Mouse (Mus musculus) forebrain, embryonic 12.5 days (tissue): Measurements from ENCODE around the gene Dchs1. TPM values are rescaled to one million over a fixed set of nuclear protein-coding genes. Genes with fewer than 3 reads are reported as not detected.

Source experiments
- ATAC-seq: fragments of 200-750 bp; cut with Nextera tagmentation; 2 replicates; pipeline ENCODE4 v1.8.0; 2017; ENCODE audit warnings: moderate TSS enrichment; ENCODE audit not compliant: low FRiP score
- H3K27ac ChIP-seq: fragments of 300-500 bp; sonication (generic); 2 replicates; pipeline ENCODE4 v1.5.1; 2016; ENCODE audit warnings: mild to moderate bottlenecking
- H3K27me3 ChIP-seq: fragments of 300-500 bp; sonication (generic); 2 replicates; pipeline ENCODE4 v1.6.1; 2016; ENCODE audit warnings: mild to moderate bottlenecking
- H3K36me3 ChIP-seq: fragments of 300-500 bp; sonication (generic); replicated peaks from 2 replicates; pipeline ENCODE4 v1.6.1; 2016; ENCODE audit warnings: mild to moderate bottlenecking
- H3K4me1 ChIP-seq: fragments of 300-500 bp; sonication (generic); 2 replicates; pipeline ENCODE4 v1.6.1; 2016
- H3K4me2 ChIP-seq: fragments of 300-500 bp; sonication (generic); 2 replicates; pipeline ENCODE4 v1.6.1; 2016; ENCODE audit warnings: mild to moderate bottlenecking, moderate library complexity
- H3K4me3 ChIP-seq: fragments of 300-500 bp; sonication (generic); replicated peaks from 2 replicates; pipeline ENCODE4 v1.5.1; 2016; ENCODE audit warnings: mild to moderate bottlenecking
- H3K9ac ChIP-seq: fragments of 300-500 bp; sonication (generic); 2 replicates; pipeline ENCODE4 v1.6.1; 2016; ENCODE audit warnings: mild to moderate bottlenecking
- H3K9me3 ChIP-seq: fragments of 300-500 bp; sonication (generic); 2 replicates; pipeline ENCODE4 v1.6.1; 2016
- WGBS: fragments of 180-500 bp; shearing (Covaris S2); methylation state at CpG from one replicate; pipeline ENCODE4 v1.1.7; 2016; 5-methylcytosine and 5-hydroxymethylcytosine counted together
- polyA plus RNA-seq: library from polyadenylated mRNA; unstranded; fragments of >200 nt; fragmentation: Nextera tagmentation; extraction: Ambion mirVana; gene quantifications from 2 replicates; pipeline ENCODE4 v1.2.1, GENCODE M21; 2016

The Dchs1 gene
- polyA plus RNA-seq, 1 experiment from 2014 or later: 22.9 TPM

DNA sequence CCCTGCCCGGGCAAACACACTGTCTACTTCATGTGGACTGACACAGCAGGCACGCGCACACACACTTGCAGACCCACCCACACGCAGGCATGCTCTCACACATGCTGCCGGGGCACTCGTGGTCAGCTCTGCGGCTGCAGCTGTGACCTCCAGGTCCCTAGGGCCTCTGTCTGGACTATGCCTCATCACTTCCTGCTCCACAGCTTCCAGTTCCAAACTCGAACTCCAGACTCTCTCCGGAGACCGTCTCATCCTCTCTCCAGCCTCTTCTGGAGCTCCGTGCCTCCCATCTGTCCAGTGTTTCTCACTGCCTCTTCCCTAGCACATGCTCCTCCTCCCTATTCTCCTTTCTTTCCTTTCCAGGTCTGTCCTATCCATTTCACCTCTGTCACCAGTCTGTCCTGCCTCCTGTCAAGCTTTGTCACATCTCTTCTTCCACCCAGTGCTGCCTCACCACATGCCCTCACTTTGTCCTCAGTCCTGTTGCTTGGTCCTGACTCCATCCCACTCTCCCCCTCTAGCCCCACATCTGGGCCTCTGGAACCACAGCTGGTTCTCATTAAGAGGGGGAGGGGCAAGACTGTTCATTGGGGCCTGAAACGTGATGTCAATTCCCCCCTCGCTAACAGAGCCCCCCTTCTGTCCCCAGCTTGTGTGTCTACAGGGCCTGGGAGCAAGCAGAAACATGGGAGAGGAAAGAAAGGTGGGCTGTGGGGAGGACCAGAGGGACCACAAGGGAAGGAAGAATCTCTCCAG lies 9.5 kb downstream of the Dchs1 start:
- no peaks in the 10 kb centered on the region for H3K9me3 ChIP-seq
- peaks cover 46% of the 10 kb centered on the region for H3K4me1 ChIP-seq
- H3K9ac ChIP-seq: 0 out of 2 replicates have a peak overlapping the region, but pooled peaks have one; percentile 9
- H3K27ac ChIP-seq: peak overlapping the region; percentile 51
- H3K27me3 ChIP-seq: no peaks in the 10 kb centered on the region
- H3K4me2 ChIP-seq: peak overlapping the region; percentile 17; the same call in 1 of the 2 replicates
- H3K4me3 ChIP-seq: 0 out of 2 replicates have a peak overlapping the region, but pooled peaks have one; percentile 0
- 64% methylated on average over 13 of the region's 13 CpGs for WGBS
- peaks cover 66% of the 10 kb centered on the region for H3K36me3 ChIP-seq
- ATAC-seq: peak; percentile 31; the same call in 1 of the 2 replicates

DNA sequence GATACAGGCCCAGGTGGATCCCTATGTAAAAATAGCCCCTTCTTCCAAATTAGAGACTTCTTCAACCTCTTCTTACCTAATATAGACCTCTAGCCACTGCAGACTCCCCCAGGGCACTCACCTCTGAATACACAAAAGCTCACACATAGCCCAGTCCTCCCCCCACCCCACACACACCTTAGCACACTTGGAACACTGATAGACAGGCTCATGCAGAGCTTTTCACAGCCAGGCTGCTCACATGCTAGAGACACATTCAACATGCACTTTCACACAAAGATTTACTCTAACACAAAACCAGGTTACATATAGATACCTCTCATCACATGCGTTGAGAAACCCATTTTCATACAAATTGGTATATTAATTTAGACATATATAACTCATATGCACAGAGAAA lies 10.1 kb downstream of the Dchs1 start:
- H3K9ac ChIP-seq: no peak overlapping the region
- H3K27me3 ChIP-seq: no peaks in the 10 kb centered on the region
- H3K4me2 ChIP-seq: no peak overlapping the region
- H3K4me1 ChIP-seq: peaks cover 41% of the 10 kb centered on the region
- WGBS: 91% methylated on average over 1 of the region's 1 CpGs
- peaks cover 66% of the 10 kb centered on the region for H3K36me3 ChIP-seq
- no peaks in the 10 kb centered on the region for H3K9me3 ChIP-seq
- H3K4me3 ChIP-seq: no peak overlapping the region
- no peak overlapping the region for H3K27ac ChIP-seq
- no peak for ATAC-seq

DNA sequence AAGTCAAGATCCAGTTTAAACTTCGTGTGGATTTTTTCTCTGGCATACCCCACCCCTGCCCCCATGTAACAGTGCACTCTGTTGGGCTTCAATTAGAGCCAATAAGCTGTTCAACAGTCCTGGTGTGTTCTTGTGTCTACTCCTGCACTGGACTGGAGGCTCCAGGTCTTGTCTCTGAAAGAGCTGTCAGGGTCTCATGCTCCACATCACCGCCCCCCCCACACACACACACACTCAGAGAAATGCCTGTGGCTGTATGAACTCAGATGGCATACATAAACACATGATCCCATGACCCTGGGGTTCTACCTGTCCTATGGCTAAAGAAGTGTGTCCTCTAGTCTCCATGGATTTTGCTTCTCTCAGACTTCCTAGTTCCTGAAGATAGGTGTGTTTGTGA lies 11.4 kb downstream of the Dchs1 start:
- no peak for ATAC-seq
- H3K9ac ChIP-seq: no peak overlapping the region
- H3K27me3 ChIP-seq: no peaks in the 10 kb centered on the region
- no peak overlapping the region for H3K27ac ChIP-seq
- H3K4me1 ChIP-seq: peaks cover 41% of the 10 kb centered on the region
- WGBS: 85% methylated on average over 2 of the region's 2 CpGs
- no peaks in the 10 kb centered on the region for H3K9me3 ChIP-seq
- H3K4me2 ChIP-seq: no peak overlapping the region
- H3K4me3 ChIP-seq: no peak overlapping the region
- H3K36me3 ChIP-seq: peaks cover 66% of the 10 kb centered on the region

DNA sequence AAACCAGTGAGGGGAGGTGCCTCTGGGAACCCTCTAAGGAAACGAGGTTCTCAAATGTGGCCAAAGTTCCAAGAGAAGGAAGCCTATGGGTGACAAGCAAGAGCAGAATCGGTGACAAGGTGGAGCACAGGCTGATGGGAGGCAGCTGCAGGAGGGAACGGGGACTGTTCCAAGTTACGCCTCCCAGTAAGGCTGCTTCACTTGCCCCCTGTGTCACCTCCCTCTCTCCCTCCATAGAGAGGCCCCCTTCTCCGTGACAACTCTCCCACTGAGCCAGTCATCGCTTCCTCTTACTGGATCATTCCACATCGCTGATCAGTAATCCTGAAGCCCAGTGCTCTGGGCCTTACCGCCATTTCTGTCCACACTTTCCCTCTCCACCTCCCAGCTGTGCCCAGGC lies 12.8 kb downstream of the Dchs1 start:
- Histone ChIP-seq H3K9me3 (no peaks in the 10 kb centered on the region), H3K4me3 (no peak overlapping the region), H3K36me3 (peaks cover 66% of the 10 kb centered on the region), H3K4me1 (peaks cover 41% of the 10 kb centered on the region), H3K27me3 (no peaks in the 10 kb centered on the region), H3K27ac (no peak overlapping the region), H3K9ac (no peak overlapping the region), H3K4me2 (no peak overlapping the region)
- peak; percentile 50; the same call in 1 of the 2 replicates for ATAC-seq
- WGBS: 38% methylated on average over 8 of the region's 8 CpGs

DNA sequence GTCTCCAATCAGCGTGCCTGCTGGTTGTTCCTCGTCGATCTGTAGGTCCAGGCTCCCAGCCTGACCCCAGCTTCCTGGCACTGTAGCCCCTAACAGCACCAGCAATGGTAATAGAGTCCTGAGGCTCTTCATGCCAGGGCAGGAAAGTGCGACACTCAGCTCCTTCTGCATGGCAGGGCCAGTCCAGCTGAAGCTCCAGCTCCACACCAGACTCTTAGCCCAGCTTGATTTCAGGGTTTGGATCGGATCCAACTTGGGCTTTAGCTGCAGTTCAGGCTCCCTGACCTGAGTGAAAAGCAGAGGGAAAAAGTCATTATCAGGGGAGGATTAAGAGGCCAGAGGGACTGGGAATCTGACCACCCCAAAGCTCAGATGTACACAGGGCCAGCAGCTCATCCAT lies 14.4 kb downstream of the Dchs1 start:
- no peaks in the 10 kb centered on the region for H3K27me3 ChIP-seq
- peaks cover 36% of the 10 kb centered on the region for H3K4me1 ChIP-seq

DNA sequence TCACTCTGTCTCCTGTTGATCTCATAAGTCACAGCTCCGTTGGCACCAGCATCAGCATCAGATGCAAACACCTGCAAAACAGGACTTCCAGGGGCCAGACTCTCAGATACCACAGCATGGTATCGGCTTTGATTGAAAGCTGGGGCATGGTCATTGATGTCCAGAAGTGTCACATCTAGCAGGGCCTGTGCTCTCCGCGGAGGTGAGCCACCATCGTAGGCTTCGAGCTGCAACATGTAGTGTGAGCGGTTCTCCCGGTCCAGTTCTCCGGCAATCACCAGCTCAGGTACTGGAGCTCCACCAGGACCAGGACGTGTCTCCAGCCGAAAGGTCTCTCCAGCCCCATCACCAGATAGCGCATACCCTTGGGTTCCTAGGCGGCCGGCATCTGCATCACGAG lies 15.1 kb downstream of the Dchs1 start:
- no peak for ATAC-seq
- WGBS: 96% methylated on average over 15 of the region's 15 CpGs
- Histone ChIP-seq H3K9ac (no peak overlapping the region), H3K27me3 (no peaks in the 10 kb centered on the region), H3K4me1 (peaks cover 38% of the 10 kb centered on the region), H3K36me3 (peaks cover 71% of the 10 kb centered on the region), H3K4me2 (no peak overlapping the region), H3K4me3 (no peak overlapping the region), H3K27ac (no peak overlapping the region), H3K9me3 (no peaks in the 10 kb centered on the region)

More for the DNA sequence above, 14.4 kb downstream of the Dchs1 start:
- Histone ChIP-seq H3K27ac (no peak overlapping the region), H3K9ac (no peak overlapping the region), H3K9me3 (no peaks in the 10 kb centered on the region), H3K36me3 (peaks cover 63% of the 10 kb centered on the region), H3K4me3 (no peak overlapping the region), H3K4me2 (no peak overlapping the region)
- 86% methylated on average over 5 of the region's 5 CpGs for WGBS
- no peak for ATAC-seq

DNA sequence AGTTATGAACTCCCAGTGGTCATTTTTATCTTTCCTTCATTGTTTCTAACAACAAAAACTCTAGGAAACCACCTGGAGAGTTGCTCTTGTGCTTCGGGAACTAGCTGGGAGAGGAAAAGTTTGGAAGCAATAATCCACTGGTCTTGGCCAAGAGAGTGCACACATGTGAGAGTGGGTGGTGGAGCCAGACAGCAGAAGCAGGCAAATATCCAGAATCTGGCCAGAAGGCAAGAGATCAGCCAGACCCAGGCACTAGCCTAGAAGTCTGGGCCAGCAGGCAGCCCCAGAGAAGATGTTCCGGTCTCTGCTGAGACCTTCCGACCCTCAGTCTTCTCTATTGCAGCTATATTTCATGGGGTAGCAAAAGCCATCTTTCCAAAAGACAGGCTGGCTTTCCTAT lies 17.5 kb downstream of the Dchs1 start:
- no peak overlapping the region for H3K4me2 ChIP-seq
- H3K4me3 ChIP-seq: no peak overlapping the region
- peaks cover 32% of the 10 kb centered on the region for H3K4me1 ChIP-seq
- no peak for ATAC-seq
- H3K36me3 ChIP-seq: peaks cover 79% of the 10 kb centered on the region
- H3K27ac ChIP-seq: no peak overlapping the region
- H3K9me3 ChIP-seq: no peaks in the 10 kb centered on the region
- WGBS: 94% methylated on average over 3 of the region's 3 CpGs
- H3K9ac ChIP-seq: no peak overlapping the region
- H3K27me3 ChIP-seq: peaks cover 5% of the 10 kb centered on the region

DNA sequence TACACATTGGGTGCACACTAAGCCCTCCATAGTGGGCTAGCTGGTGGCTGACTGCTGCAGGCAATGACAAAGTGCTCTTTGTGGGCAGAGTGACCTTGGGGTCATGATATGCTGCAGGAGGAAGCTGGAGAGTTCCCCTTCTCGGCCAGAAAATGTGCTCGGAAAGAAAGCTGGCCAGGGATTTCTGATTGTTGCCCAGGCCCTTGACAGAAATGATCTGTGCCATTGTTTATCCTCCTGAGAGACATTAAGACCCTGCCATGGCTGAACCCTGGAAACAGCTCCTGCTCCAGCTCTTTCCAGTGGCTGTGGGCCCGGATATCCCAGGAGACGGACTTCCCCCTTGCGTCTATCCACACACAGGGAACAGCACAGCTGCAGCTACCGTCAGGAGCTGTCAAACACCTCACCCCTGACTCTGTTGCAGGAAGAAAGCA lies 19.7 kb downstream of the Dchs1 start:
- Histone ChIP-seq H3K27ac (no peak overlapping the region), H3K27me3 (peaks cover 27% of the 10 kb centered on the region), H3K9me3 (no peaks in the 10 kb centered on the region), H3K4me3 (no peak overlapping the region), H3K9ac (no peak overlapping the region), H3K4me1 (peaks cover 22% of the 10 kb centered on the region), H3K36me3 (peaks cover 92% of the 10 kb centered on the region), H3K4me2 (no peak overlapping the region)
- WGBS: 18% methylated on average over 6 of the region's 6 CpGs
- ATAC-seq: peak; percentile 27; the same call in 1 of the 2 replicates

DNA sequence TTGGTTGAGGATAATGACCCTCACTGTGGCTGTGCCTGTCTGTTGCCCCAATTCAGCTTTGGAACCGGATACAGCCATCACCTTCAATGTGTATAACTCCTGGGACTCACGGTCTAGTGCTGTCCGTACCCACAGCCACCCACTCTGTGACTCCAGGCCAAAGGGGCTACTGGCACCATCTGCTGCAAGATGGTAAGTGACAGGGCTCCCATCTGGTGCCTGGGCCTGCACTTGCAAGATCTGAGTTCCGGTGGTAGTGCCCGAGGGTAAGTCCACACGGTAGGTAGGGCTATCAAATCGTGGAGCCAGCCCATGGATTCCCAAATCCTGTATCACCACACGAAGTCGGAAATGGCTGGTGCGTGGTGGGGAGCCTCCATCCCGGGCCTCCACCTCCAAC lies 23.1 kb downstream of the Dchs1 start:
- WGBS: 92% methylated on average over 11 of the region's 11 CpGs
- Histone ChIP-seq H3K4me3 (no peak overlapping the region), H3K4me1 (peaks cover 22% of the 10 kb centered on the region), H3K36me3 (peaks cover 80% of the 10 kb centered on the region), H3K4me2 (no peak overlapping the region), H3K9ac (no peak overlapping the region), H3K9me3 (no peaks in the 10 kb centered on the region), H3K27me3 (peaks cover 39% of the 10 kb centered on the region), H3K27ac (no peak overlapping the region)
- no peak for ATAC-seq

DNA sequence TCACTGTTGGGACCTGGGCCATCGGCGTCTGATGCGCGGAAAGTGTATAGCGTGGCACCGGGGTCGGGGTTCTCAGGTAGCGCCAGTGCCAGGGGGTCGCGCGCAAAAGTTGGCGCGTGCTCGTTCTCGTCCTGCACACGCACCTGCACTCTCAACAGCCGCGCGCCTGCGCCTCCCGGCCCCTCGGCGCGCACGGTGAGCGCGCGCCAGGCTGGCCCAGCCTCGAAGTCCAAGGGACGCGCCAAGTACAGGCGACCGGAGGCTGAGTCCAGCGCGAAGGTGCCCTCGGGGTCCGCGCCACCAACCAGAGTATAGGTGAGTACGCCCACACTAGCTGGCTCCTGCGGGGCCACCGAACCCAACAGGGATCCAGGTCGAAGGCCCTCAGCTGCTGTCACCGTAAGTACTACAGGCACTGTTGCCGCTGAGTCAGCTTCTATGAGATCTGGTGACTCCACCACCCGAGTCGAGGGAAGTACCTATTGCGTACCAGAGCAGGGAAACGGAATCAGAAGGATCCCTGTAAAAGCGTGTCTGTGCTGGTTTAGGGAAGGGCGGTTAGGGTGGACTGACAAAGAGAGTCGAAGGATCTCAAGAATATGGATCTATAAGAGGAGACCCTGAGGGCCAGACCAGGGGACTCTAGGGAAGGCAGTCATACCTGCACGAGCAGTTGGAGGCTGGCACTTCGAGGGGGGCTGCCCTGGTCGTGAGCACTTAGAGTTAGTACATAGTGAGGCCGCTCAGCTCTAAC lies 24.8 kb downstream of the Dchs1 start:
- H3K36me3 ChIP-seq: peaks cover 84% of the 10 kb centered on the region
- peak overlapping the region; percentile 8; the same call in 1 of the 2 replicates for H3K4me2 ChIP-seq
- H3K4me1 ChIP-seq: peaks cover 7% of the 10 kb centered on the region
- no peaks in the 10 kb centered on the region for H3K9me3 ChIP-seq
- H3K27ac ChIP-seq: no peak overlapping the region
- WGBS: 19% methylated on average over 55 of the region's 55 CpGs
- no peak overlapping the region for H3K4me3 ChIP-seq
- H3K9ac ChIP-seq: no peak overlapping the region
- peaks cover 39% of the 10 kb centered on the region for H3K27me3 ChIP-seq
- peak; percentile 37; the same call in 1 of the 2 replicates for ATAC-seq

DNA sequence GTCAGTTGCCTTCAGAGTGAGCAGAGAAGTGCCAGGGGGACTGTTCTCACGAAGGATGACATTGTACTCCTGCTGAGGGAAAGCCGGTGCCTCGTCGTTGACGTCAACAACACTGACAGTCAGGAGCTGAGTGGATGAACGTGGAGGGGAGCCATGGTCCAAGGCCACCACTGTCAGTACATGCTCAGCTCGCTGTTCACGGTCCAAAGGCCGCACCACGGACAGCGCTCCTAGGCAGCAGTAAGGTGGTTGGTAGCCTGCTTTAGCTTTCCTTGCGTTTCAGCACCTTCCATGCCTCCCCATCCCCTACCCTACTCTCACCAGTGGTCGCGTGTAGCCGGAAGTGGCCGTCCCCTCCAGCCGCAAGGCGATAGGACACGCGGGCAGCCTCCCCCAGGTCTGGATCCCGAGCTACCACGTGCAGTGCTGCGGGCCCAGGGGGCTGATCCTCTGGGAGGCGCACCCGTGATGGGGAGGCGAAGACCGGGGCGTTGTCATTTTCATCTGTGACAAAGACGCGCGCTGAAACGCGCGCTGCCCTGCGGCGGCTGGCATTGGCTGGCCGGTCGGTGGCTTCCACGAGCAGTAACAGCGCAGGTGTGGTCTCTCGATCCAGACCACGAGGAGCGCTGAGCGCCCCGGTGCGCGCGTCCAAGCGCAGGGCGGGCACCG lies 25.5 kb downstream of the Dchs1 start:
- H3K4me3 ChIP-seq: no peak overlapping the region
- H3K27ac ChIP-seq: no peak overlapping the region
- peak overlapping the region; percentile 8; the same call in 1 of the 2 replicates for H3K4me2 ChIP-seq
- 17% methylated on average over 51 of the region's 51 CpGs for WGBS
- ATAC-seq: 0 out of 2 replicates have a peak, but pooled peaks have one; percentile 17
- H3K4me1 ChIP-seq: 0 out of 2 replicates have a peak, but pooled peaks cover 2% of the 10 kb centered on the region
- H3K9ac ChIP-seq: no peak overlapping the region
- H3K27me3 ChIP-seq: peaks cover 39% of the 10 kb centered on the region
- no peaks in the 10 kb centered on the region for H3K9me3 ChIP-seq
- H3K36me3 ChIP-seq: peaks cover 88% of the 10 kb centered on the region

DNA sequence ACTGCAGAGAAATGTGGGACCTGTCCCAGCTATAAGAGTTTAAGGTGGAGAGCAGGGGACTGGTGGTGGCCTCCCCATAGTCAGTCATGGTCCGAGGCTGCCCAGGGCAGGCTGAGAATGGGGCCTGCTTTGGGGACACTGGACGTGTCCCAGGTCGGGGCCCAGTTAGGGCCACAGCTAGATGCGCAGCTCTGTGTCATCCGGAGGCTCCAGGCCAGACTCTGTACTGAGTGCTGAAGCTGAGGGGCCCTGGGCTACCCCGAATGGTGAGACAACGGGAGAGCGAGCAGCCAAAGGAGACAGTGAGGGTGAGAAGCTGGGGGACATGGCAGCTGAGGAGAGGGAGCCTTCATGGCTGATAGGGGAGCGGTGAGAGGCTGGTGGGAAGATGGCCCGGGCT lies 34.2 kb downstream of the Dchs1 start:
- 91% methylated on average over 10 of the region's 10 CpGs for WGBS
- no peak overlapping the region for H3K4me2 ChIP-seq
- no peak overlapping the region for H3K27ac ChIP-seq
- no peak overlapping the region for H3K9ac ChIP-seq
- H3K9me3 ChIP-seq: no peaks in the 10 kb centered on the region
- no peak for ATAC-seq
- H3K4me3 ChIP-seq: no peak overlapping the region
- H3K27me3 ChIP-seq: no peaks in the 10 kb centered on the region
- H3K4me1 ChIP-seq: peaks cover 17% of the 10 kb centered on the region
- peaks cover 67% of the 10 kb centered on the region for H3K36me3 ChIP-seq
